Mouse (Mus musculus): ENCODE measurements at regions not wholly inside any gene's neighbourhood (a gene's known extent, or its start where the extent isn't known, plus 50 kb on each side); places are given as distances from the start of the nearest gene placed in this dataset.

GRCm38 (mm10) chr14:48900201-48900600 lies 165.7 kb upstream of the Ap5m1 start:
- H3K27ac ChIP-seq (ENCODE audit: low read depth, low read length): no peak overlapping the region
- H3K4me1 ChIP-seq (ENCODE audit: control insufficient read depth, insufficient read depth, low read depth, low read length): 0 out of 2 replicates have a peak, but pooled peaks cover 2% of the 10 kb centered on the region
- no peaks in the 10 kb centered on the region for H3K27me3 ChIP-seq (replicated peaks; ENCODE audit: control insufficient read depth, insufficient read depth, low read length)
- H3K9me3 ChIP-seq (ENCODE audit: control insufficient read depth, low read length): peaks cover 4% of the 10 kb centered on the region; the same call in 1 of the 2 replicates
- H3K36me3 ChIP-seq (ENCODE audit: control insufficient read depth, insufficient read depth, low read length): no peaks in the 10 kb centered on the region
- ATAC-seq: no peak
- H3K9ac ChIP-seq (ENCODE audit: low read depth, low read length): no peak overlapping the region
- 100% methylated on average over 1 of the region's 1 CpGs for WGBS
- no peak overlapping the region for H3K4me3 ChIP-seq (ENCODE audit: low read length)
- no peak overlapping the region for H3K4me2 ChIP-seq (ENCODE audit: low read length)

DNA sequence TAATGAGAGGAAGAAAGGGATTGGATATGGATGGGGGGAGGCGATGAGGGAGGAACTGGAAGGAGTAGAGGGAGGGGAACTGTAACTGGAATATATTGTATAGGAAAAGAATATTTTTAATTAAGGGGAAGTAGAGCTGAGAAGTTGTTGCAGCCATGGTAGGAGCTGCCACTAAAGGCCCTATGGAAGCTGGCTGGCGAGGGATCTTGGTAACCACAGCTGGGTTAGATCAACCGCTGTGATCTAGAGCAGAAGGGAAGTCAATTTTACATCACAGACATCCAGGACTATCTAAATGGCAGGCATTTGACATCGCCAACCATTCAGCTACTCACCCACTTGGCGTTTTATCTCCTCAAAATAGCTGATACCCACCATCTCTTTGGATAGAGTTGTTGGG lies 168.8 kb upstream of the Ap5m1 start:
- H3K4me2 ChIP-seq (ENCODE audit: low read length): no peak overlapping the region
- no peaks in the 10 kb centered on the region for H3K4me1 ChIP-seq (ENCODE audit: control insufficient read depth, insufficient read depth, low read depth, low read length)
- H3K27me3 ChIP-seq (replicated peaks; ENCODE audit: control insufficient read depth, insufficient read depth, low read length): no peaks in the 10 kb centered on the region
- peaks cover 4% of the 10 kb centered on the region; the same call in 1 of the 2 replicates for H3K9me3 ChIP-seq (ENCODE audit: control insufficient read depth, low read length)
- no peak overlapping the region for H3K9ac ChIP-seq (ENCODE audit: low read depth, low read length)
- no peak overlapping the region for H3K4me3 ChIP-seq (ENCODE audit: low read length)
- no peaks in the 10 kb centered on the region for H3K36me3 ChIP-seq (ENCODE audit: control insufficient read depth, insufficient read depth, low read length)
- no peak for ATAC-seq
- H3K27ac ChIP-seq (ENCODE audit: low read depth, low read length): no peak overlapping the region
- 97% methylated on average over 5 of the region's 5 CpGs for WGBS

- Histone ChIP-seq H3K27me3 (replicated peaks; ENCODE audit: control insufficient read depth, insufficient read depth, low read length) (no peaks in the 10 kb centered on the region), H3K9me3 (ENCODE audit: control insufficient read depth, low read length) (peaks cover 4% of the 10 kb centered on the region; the same call in 1 of the 2 replicates), H3K36me3 (ENCODE audit: control insufficient read depth, insufficient read depth, low read length) (no peaks in the 10 kb centered on the region), H3K9ac (ENCODE audit: low read depth, low read length) (no peak overlapping the region), H3K4me3 (ENCODE audit: low read length) (no peak overlapping the region), H3K4me2 (ENCODE audit: low read length) (no peak overlapping the region), H3K27ac (ENCODE audit: low read depth, low read length) (no peak overlapping the region), H3K4me1 (ENCODE audit: control insufficient read depth, insufficient read depth, low read depth, low read length) (no peaks in the 10 kb centered on the region)
- WGBS: 82% methylated on average over 7 of the region's 7 CpGs
- ATAC-seq: no peak
Observed at GRCm38 (mm10) chr14:48896235-48896634, 169.7 kb upstream of the Ap5m1 start.

- Histone ChIP-seq H3K4me3 (ENCODE audit: low read length) (no peak overlapping the region), H3K4me1 (ENCODE audit: control insufficient read depth, insufficient read depth, low read depth, low read length) (no peaks in the 10 kb centered on the region), H3K27ac (ENCODE audit: low read depth, low read length) (no peak overlapping the region), H3K27me3 (replicated peaks; ENCODE audit: control insufficient read depth, insufficient read depth, low read length) (no peaks in the 10 kb centered on the region), H3K9me3 (ENCODE audit: control insufficient read depth, low read length) (no peaks in the 10 kb centered on the region), H3K9ac (ENCODE audit: low read depth, low read length) (no peak overlapping the region; the same call in 1 of the 2 replicates), H3K36me3 (ENCODE audit: control insufficient read depth, insufficient read depth, low read length) (no peaks in the 10 kb centered on the region), H3K4me2 (ENCODE audit: low read length) (no peak overlapping the region)
- 55% methylated on average over 9 of the region's 9 CpGs for WGBS
- no peak for ATAC-seq
Observed at GRCm38 (mm10) chr14:48891216-48891615, 174.7 kb upstream of the Ap5m1 start.

DNA sequence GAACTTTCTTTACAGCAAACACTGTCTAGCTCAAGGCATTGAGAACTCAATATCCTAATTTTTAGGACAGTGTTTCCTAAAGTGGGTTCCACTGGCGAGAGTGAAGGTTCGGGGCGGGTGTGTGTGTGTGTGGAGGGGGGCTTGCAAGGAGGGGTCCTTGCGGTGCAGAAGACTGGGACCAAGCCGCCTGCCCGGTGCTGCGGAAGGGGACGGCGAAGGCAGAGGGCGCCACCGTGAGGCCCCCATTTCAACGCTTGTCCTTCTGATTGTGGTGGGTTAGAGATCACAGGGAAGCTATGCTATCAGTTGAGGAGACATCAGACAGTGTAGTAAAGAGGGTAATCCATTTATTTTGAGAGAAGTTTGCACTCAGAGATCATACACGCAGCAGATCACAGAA lies 176.9 kb upstream of the Ap5m1 start:
- Histone ChIP-seq H3K9ac (ENCODE audit: low read depth, low read length) (no peak overlapping the region), H3K36me3 (ENCODE audit: control insufficient read depth, insufficient read depth, low read length) (no peaks in the 10 kb centered on the region), H3K27me3 (replicated peaks; ENCODE audit: control insufficient read depth, insufficient read depth, low read length) (no peaks in the 10 kb centered on the region), H3K4me1 (ENCODE audit: control insufficient read depth, insufficient read depth, low read depth, low read length) (no peaks in the 10 kb centered on the region), H3K4me2 (ENCODE audit: low read length) (peak overlapping the region; percentile 43), H3K9me3 (ENCODE audit: control insufficient read depth, low read length) (no peaks in the 10 kb centered on the region), H3K4me3 (ENCODE audit: low read length) (no peak overlapping the region), H3K27ac (ENCODE audit: low read depth, low read length) (no peak overlapping the region)
- peak; percentile 72; the same call in 1 of the 2 replicates for ATAC-seq
- 5% methylated on average over 13 of the region's 13 CpGs for WGBS

DNA sequence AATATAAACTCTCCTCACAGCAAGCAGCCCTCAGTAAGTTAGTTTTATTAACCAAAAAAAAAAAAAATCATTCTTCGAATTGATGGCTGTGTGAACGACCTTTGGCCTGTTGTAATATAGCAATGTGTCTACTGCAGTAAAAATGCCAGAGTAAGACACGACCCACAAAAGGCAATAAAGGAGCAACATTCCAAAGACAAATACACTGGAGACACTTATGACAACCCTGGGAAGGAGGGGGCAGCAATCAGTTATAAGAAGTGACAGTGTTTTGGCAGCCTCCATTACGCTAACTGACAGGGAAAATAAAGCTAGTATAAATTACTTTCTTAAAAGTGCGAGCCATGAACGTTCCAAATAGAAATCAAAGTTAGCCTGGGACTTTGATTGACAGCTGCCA lies 185.9 kb upstream of the Ap5m1 start:
- no peak overlapping the region for H3K4me2 ChIP-seq (ENCODE audit: low read length)
- H3K27ac ChIP-seq (ENCODE audit: low read depth, low read length): no peak overlapping the region
- H3K27me3 ChIP-seq (replicated peaks; ENCODE audit: control insufficient read depth, insufficient read depth, low read length): no peaks in the 10 kb centered on the region
- H3K9ac ChIP-seq (ENCODE audit: low read depth, low read length): no peak overlapping the region
- no peak overlapping the region for H3K4me3 ChIP-seq (ENCODE audit: low read length)
- WGBS: 49% methylated on average over 6 of the region's 6 CpGs
- ATAC-seq: no peak
- H3K4me1 ChIP-seq (ENCODE audit: control insufficient read depth, insufficient read depth, low read depth, low read length): no peaks in the 10 kb centered on the region
- no peaks in the 10 kb centered on the region for H3K9me3 ChIP-seq (ENCODE audit: control insufficient read depth, low read length)
- H3K36me3 ChIP-seq (ENCODE audit: control insufficient read depth, insufficient read depth, low read length): no peaks in the 10 kb centered on the region

DNA sequence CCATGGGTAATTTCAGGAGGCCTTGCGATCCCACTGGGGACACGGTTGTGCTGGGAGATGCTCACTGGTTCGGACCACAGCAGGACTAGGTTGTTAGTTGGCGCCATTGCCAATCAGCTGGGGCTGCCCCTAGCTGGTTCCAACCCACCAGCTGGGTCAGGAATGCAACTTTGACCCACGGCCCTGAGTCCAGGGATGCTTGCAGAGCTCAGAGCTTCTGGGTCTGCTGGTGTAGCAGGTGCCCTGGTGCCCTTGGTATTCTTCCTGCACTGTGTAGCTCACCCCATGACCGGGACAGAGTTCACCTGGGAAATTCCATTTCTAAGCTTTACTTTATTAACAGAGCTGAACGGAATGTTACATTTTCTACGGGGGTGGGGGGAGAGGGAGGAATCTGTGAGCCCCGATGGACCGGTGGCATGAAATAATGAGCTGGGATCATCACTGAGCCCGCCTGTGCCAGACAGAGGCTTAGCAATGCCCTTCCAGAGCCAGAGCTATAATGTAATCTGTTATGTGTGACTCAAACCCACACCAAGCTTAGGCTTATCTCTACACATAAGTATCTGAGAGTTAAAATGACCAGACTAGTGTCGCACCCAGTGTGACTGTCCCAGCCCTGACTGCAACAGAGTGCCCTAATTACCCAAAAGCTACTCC lies 187.8 kb upstream of the Ap5m1 start:
- no peaks in the 10 kb centered on the region for H3K4me1 ChIP-seq (ENCODE audit: control insufficient read depth, insufficient read depth, low read depth, low read length)
- H3K27me3 ChIP-seq (replicated peaks; ENCODE audit: control insufficient read depth, insufficient read depth, low read length): no peaks in the 10 kb centered on the region
- H3K4me2 ChIP-seq (ENCODE audit: low read length): no peak overlapping the region
- H3K9me3 ChIP-seq (ENCODE audit: control insufficient read depth, low read length): no peaks in the 10 kb centered on the region
- no peak overlapping the region for H3K4me3 ChIP-seq (ENCODE audit: low read length)
- no peak overlapping the region for H3K9ac ChIP-seq (ENCODE audit: low read depth, low read length)
- no peak overlapping the region for H3K27ac ChIP-seq (ENCODE audit: low read depth, low read length)
- 80% methylated on average over 12 of the region's 12 CpGs for WGBS
- H3K36me3 ChIP-seq (ENCODE audit: control insufficient read depth, insufficient read depth, low read length): no peaks in the 10 kb centered on the region
- peak; percentile 40; the same call in 1 of the 2 replicates for ATAC-seq

DNA sequence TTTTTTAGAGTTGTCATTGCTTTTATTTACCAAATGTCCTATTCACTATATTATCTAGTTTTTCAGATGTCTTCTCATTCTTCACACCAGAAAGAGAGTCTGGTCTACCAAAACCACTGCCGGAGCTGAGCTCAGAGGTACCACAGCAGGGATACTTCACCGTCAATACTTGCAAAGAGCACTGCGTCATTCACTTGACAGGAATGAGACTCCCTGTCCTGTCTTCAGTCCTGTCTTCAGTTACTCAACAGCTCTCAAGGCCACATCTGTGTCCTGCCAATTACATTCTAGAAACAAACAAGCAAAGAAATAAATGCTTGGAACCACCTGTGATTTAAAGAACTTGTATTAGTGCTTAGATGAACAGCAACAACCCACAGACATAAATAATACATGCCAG lies 194.6 kb upstream of the Ap5m1 start:
- ATAC-seq: no peak
- 68% methylated on average over 3 of the region's 3 CpGs for WGBS
- H3K36me3 ChIP-seq (ENCODE audit: control insufficient read depth, insufficient read depth, low read length): no peaks in the 10 kb centered on the region
- H3K4me3 ChIP-seq (ENCODE audit: low read length): no peak overlapping the region
- no peaks in the 10 kb centered on the region for H3K27me3 ChIP-seq (replicated peaks; ENCODE audit: control insufficient read depth, insufficient read depth, low read length)
- H3K27ac ChIP-seq (ENCODE audit: low read depth, low read length): no peak overlapping the region
- no peak overlapping the region for H3K4me2 ChIP-seq (ENCODE audit: low read length)
- no peaks in the 10 kb centered on the region for H3K4me1 ChIP-seq (ENCODE audit: control insufficient read depth, insufficient read depth, low read depth, low read length)
- H3K9me3 ChIP-seq (ENCODE audit: control insufficient read depth, low read length): no peaks in the 10 kb centered on the region
- H3K9ac ChIP-seq (ENCODE audit: low read depth, low read length): no peak overlapping the region

DNA sequence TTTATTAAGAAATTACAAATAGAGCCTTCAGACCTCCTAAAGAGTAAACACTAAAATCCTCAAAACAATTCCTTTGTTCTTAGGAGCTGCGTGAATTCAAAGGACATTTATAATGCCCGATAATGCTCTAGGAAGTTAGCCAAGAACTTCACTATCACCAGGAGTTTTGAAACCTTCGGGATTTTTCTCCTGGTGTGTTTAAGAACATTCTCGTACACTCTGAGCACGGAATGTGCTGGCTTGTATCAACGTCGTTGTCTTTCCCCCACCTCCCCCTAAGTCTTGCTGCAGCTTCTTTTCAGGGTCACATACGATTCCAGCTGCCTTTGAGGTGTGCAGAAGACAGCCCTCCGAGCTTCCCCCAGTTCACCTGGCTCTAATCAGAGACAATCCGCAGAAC lies 195.9 kb upstream of the Ap5m1 start:
- Histone ChIP-seq H3K4me1 (ENCODE audit: control insufficient read depth, insufficient read depth, low read depth, low read length) (no peaks in the 10 kb centered on the region), H3K4me3 (ENCODE audit: low read length) (no peak overlapping the region), H3K27ac (ENCODE audit: low read depth, low read length) (no peak overlapping the region), H3K9me3 (ENCODE audit: control insufficient read depth, low read length) (no peaks in the 10 kb centered on the region), H3K9ac (ENCODE audit: low read depth, low read length) (no peak overlapping the region), H3K27me3 (replicated peaks; ENCODE audit: control insufficient read depth, insufficient read depth, low read length) (no peaks in the 10 kb centered on the region), H3K36me3 (ENCODE audit: control insufficient read depth, insufficient read depth, low read length) (no peaks in the 10 kb centered on the region), H3K4me2 (ENCODE audit: low read length) (no peak overlapping the region)
- 60% methylated on average over 10 of the region's 10 CpGs for WGBS
- ATAC-seq: no peak
